Mouse (Mus musculus) MN1 (cell line): ENCODE data around the gene Otulin.

Source experiments
- DNase-seq: peaks from one replicate; pipeline ENCODE4 v3.0.0-alpha.2; 2016; ENCODE audit warnings: low spot score

Gene Otulin

DNA sequence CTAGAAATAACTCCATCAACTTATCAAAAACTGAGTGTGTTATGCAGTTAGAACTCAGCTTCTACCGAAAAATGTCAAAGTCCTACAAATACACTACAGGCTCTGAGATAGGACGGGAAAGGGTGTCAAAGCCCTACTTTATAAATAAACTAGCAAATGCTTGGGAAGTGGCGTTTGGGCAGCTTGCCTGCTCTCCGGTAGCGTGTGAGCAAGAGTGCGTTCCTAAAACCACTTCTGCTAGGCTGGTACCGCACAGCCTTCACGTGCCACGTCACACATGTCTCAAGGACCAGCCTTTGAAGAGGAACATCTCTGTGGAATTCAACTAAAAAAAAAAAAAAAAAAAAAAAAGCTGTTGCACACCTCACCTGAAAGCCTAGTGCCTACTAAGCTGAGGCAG is 127.3 kb downstream of the Otulin start:
- no peak for DNase-seq

GRCm38 (mm10) chr15:27502338-27502737 is 128.2 kb downstream of the Otulin start:
- no peak for DNase-seq

- no peak for DNase-seq
These were observed 130.1 kb downstream of the Otulin start for GRCm38 (mm10) chr15:27500390-27500789.

GRCm38 (mm10) chr15:27498078-27498477 is 132.4 kb downstream of the Otulin start:
- DNase-seq = no peak

GRCm38 (mm10) chr15:27497300-27497997 is 133.0 kb downstream of the Otulin start:
- no peak for DNase-seq

DNA sequence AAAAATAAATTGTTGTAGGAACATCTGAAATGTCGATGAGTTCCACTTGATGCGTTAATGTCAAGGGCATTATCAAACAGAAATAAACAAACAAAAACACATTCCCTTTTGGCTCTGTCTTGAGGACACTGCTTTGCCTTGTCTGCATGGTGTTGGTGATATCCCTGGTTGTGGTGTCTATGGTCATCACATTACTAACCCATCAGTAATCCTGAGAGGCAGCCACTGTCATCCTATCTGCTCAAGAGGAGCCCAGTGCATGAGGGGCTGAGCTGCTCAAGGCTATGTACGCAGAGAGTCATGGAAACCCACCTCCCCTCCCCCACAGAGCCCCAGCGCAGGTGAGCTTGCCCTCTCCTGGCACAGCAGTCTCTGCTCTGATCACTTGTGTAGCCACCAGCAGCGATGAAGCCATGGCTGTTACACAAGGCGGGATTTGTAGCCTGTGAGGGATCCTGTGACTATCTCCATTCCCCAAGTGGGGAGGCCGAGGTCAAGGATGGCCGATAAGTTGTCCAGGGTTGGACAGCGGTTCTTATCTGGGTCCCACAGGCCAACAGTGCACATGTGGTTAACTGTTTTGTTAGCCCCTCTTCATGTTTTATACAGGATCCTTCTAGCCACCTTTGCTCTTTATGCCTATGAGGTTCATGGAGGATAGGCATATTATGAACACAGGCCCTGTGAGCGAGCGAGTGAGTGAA is 133.7 kb downstream of the Otulin start:
- no peak for DNase-seq

DNA sequence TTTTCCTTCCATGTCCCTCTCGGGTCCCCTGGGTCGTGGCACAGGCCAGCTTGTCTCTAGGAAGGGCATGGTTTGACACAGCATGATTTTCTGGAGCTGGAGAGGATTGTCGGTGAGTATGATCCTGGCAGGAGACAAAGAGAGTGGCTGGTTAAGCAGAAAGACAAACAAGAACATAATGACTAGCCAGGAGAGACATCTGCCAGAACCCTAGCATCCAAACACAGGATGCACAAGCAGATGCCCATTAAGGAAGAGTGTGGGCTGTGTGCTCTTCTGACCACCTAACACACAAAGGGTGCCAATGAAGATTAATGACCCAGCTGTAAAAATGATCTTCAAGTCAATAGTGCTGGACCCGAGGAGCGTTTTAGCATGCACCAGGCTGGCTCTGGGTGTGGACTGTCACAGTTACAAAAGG is 134.5 kb downstream of the Otulin start:
- peak; percentile 28 for DNase-seq

- no peak for DNase-seq
These were observed 137.0 kb downstream of the Otulin start for GRCm38 (mm10) chr15:27493516-27493915.

- no peak for DNase-seq
These were observed 137.8 kb downstream of the Otulin start for GRCm38 (mm10) chr15:27492734-27493133.
